Mouse (Mus musculus) heart, postnatal 0 days (tissue): ENCODE data around the gene Pde7b.

Experiments
- CTCF ChIP-seq: IDR thresholded peaks from 2 replicates; pipeline ENCODE4 v1.5.1; 2016; ENCODE audit warnings: antibody characterized with exemption, control low read depth, low read depth
- EP300 ChIP-seq: IDR thresholded peaks from 2 replicates; pipeline ENCODE4 v1.6.1; 2016; ENCODE audit warnings: antibody characterized with exemption, low read depth

DNA sequence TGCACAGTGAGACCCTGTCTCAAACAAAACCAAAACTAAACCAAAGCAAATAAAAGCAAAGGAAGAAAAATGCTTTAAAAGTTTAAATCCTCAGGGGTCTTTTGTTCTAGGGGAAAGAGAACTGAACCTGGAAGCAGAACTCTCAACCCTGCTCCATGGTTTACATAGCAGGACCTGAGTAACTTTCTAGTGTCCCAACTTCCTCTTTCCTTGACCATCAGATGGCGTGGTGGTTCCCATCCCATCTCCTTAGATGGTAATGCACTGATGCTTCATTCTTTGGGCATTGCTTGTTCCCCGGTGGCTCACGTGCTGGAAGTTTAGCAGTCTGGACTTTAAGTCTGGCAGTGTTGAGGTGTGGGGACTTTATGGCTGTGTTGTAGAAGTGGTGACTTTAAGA is 343.5 kb downstream of the Pde7b start:
- TF ChIP-seq CTCF (no peak), EP300 (no peak)
